Mouse (Mus musculus) ES-E14 (cell line): ENCODE results near the gene Eif2ak4.

Experiments used
- CHD2 ChIP-seq: IDR thresholded peaks from 2 replicates; pipeline ENCODE4 v1.6.1; 2014; ENCODE audit warnings: mild to moderate bottlenecking, low read depth, low read length, inconsistent platforms
- HCFC1 ChIP-seq: IDR thresholded peaks from 2 replicates; pipeline ENCODE4 v1.6.1; 2012; ENCODE audit warnings: low read length, inconsistent platforms, borderline replicate concordance; ENCODE audit not compliant: insufficient read depth
- MAFK ChIP-seq: IDR thresholded peaks from 2 replicates; pipeline ENCODE4 v1.6.1; 2014; ENCODE audit warnings: mild to moderate bottlenecking, low read depth, low read length, inconsistent platforms; ENCODE audit not compliant: insufficient read depth
- ZC3H11A ChIP-seq: IDR thresholded peaks from 2 replicates; pipeline ENCODE4 v1.6.1; 2012; ENCODE audit warnings: low read depth, mild to moderate bottlenecking, inconsistent platforms, low read length, borderline replicate concordance
- ZNF384 ChIP-seq: IDR thresholded peaks from 2 replicates; pipeline ENCODE4 v1.6.1; 2012; ENCODE audit warnings: low read depth, low read length, inconsistent platforms

GRCm38 (mm10) chr2:118390072-118390471 lies 1.7 kb downstream of the Eif2ak4 start:
- TF ChIP-seq ZC3H11A (no peak), HCFC1 (no peak), CHD2 (no peak), ZNF384 (no peak), MAFK (no peak)
